Mouse (Mus musculus) brown adipose tissue, adult 24 weeks (tissue): Measurements from ENCODE around the gene Mag. TPM values are rescaled to one million over a fixed set of nuclear protein-coding genes. Genes with fewer than 3 reads are reported as not detected.
"Not testable (repeated sequence)": the region's sequence is repeated elsewhere in the genome, so short reads cannot be mapped to it uniquely, and the experiment has no call there.

Experiments used
- H3K27ac ChIP-seq: fragments of 200-500 bp; replicated peaks from 2 replicates; pipeline ENCODE4 v1.5.1; 2012; ENCODE audit warnings: low read depth, mild to moderate bottlenecking, low read length
- H3K4me1 ChIP-seq: fragments of 200-500 bp; 2 replicates; pipeline ENCODE4 v1.6.1; 2012; ENCODE audit warnings: low read length, mixed read lengths; ENCODE audit not compliant: control insufficient read depth, insufficient read depth, insufficient read length
- H3K4me3 ChIP-seq: fragments of 200-500 bp; 2 replicates; pipeline ENCODE4 v1.5.1; 2012; ENCODE audit warnings: low read depth, mild to moderate bottlenecking, low read length, moderate library complexity; ENCODE audit not compliant: insufficient read depth
- polyA plus RNA-seq: library from polyadenylated mRNA; stranded (reverse); fragments of >200 nt; gene quantifications from 2 replicates; pipeline ENCODE4 v1.2.4, GENCODE M21; 2012; ENCODE audit not compliant: missing spikeins, insufficient read depth, insufficient read length

Gene Mag
- polyA plus RNA-seq, 1 experiment = not detected

- H3K4me3 ChIP-seq = no peak overlapping the region
- no peaks in the 10 kb centered on the region; the same call in 1 of the 2 replicates for H3K4me1 ChIP-seq
- H3K27ac ChIP-seq = no peak overlapping the region
These were observed 38.0 kb upstream of the Mag start for GRCm38 (mm10) chr7:30952441-30953265.

- H3K4me3 ChIP-seq, H3K4me1 ChIP-seq, H3K27ac ChIP-seq: not testable (repeated sequence)
These were observed 35.2 kb upstream of the Mag start for GRCm38 (mm10) chr7:30949902-30950301.

- no peak overlapping the region for H3K27ac ChIP-seq
- H3K4me3 ChIP-seq = no peak overlapping the region
- H3K4me1 ChIP-seq = no peaks in the 10 kb centered on the region; the same call in 1 of the 2 replicates
These were observed 31.2 kb upstream of the Mag start for GRCm38 (mm10) chr7:30945876-30946275.

GRCm38 (mm10) chr7:30945466-30945865 is 30.8 kb upstream of the Mag start:
- H3K27ac ChIP-seq, H3K4me1 ChIP-seq: not testable (repeated sequence)

GRCm38 (mm10) chr7:30944706-30945105 is 30.0 kb upstream of the Mag start:
- not testable (repeated sequence) for H3K4me3 ChIP-seq, H3K4me1 ChIP-seq, H3K27ac ChIP-seq

More at GRCm38 (mm10) chr7:30945466-30945865, 30.8 kb upstream of the Mag start:
- H3K4me3 ChIP-seq = not testable (repeated sequence)

GRCm38 (mm10) chr7:30943909-30944635 is 29.4 kb upstream of the Mag start, which contains the start of gene Hamp:
Gene Hamp, minus strand, starts transcription at chr7:30944032.
- no peak within 1 kb of the TSS for H3K27ac ChIP-seq
- no peaks in the 10 kb centered on the region; the same call in 1 of the 2 replicates for H3K4me1 ChIP-seq
- no peak within 1 kb of the TSS for H3K4me3 ChIP-seq

- H3K4me1 ChIP-seq, H3K4me3 ChIP-seq, H3K27ac ChIP-seq: not testable (repeated sequence)
These were observed 27.7 kb upstream of the Mag start for GRCm38 (mm10) chr7:30942365-30942764.

- not testable (repeated sequence) for H3K4me3 ChIP-seq, H3K27ac ChIP-seq, H3K4me1 ChIP-seq
These were observed 25.4 kb upstream of the Mag start for GRCm38 (mm10) chr7:30940070-30940469.

- not testable (repeated sequence) for H3K27ac ChIP-seq, H3K4me3 ChIP-seq
These were observed 20.9 kb upstream of the Mag start for GRCm38 (mm10) chr7:30935422-30936099.

GRCm38 (mm10) chr7:30924581-30924980 is 9.9 kb upstream of the Mag start, which contains the start of gene Hamp2:
Gene Hamp2, minus strand, starts transcription at chr7:30924681.
- not testable (repeated sequence) for H3K4me3 ChIP-seq, H3K4me1 ChIP-seq, H3K27ac ChIP-seq

More at GRCm38 (mm10) chr7:30935422-30936099, 20.9 kb upstream of the Mag start:
- not testable (repeated sequence) for H3K4me1 ChIP-seq

- no peak overlapping the region for H3K4me3 ChIP-seq
These were observed 9.4 kb upstream of the Mag start for GRCm38 (mm10) chr7:30924071-30924470.

GRCm38 (mm10) chr7:30922490-30922889 is 7.8 kb upstream of the Mag start:
- not testable (repeated sequence) for H3K27ac ChIP-seq, H3K4me3 ChIP-seq, H3K4me1 ChIP-seq

More at GRCm38 (mm10) chr7:30924071-30924470, 9.4 kb upstream of the Mag start:
- Histone ChIP-seq H3K4me1 (no peaks in the 10 kb centered on the region), H3K27ac (no peak overlapping the region)

GRCm38 (mm10) chr7:30920217-30920616 is 5.5 kb upstream of the Mag start:
- H3K4me1 ChIP-seq = no peaks in the 10 kb centered on the region
- H3K4me3 ChIP-seq = no peak overlapping the region
- H3K27ac ChIP-seq = no peak overlapping the region

- Histone ChIP-seq H3K4me1 (no peaks in the 10 kb centered on the region), H3K27ac (no peak overlapping the region), H3K4me3 (no peak overlapping the region)
These were observed 2.5 kb upstream of the Mag start for GRCm38 (mm10) chr7:30917219-30917618.

- H3K4me3 ChIP-seq = no peak overlapping the region
- no peak overlapping the region for H3K27ac ChIP-seq
- no peaks in the 10 kb centered on the region for H3K4me1 ChIP-seq
These were observed 2.0 kb upstream of the Mag start for GRCm38 (mm10) chr7:30916713-30917112.
